Mouse (Mus musculus) erythroblast, embryonic 14.5 days (primary cell): Measurements from ENCODE around the gene Numa1.

ENCODE experiments used
- GATA1 ChIP-seq: IDR thresholded peaks from 2 replicates; pipeline ENCODE4 v1.6.1; 2012; ENCODE audit warnings: low read length, inconsistent platforms, mixed read lengths
- TAL1 ChIP-seq: IDR thresholded peaks from 3 replicates; pipeline ENCODE4 v1.6.1; 2012; ENCODE audit warnings: low read length, inconsistent platforms, mixed read lengths

DNA sequence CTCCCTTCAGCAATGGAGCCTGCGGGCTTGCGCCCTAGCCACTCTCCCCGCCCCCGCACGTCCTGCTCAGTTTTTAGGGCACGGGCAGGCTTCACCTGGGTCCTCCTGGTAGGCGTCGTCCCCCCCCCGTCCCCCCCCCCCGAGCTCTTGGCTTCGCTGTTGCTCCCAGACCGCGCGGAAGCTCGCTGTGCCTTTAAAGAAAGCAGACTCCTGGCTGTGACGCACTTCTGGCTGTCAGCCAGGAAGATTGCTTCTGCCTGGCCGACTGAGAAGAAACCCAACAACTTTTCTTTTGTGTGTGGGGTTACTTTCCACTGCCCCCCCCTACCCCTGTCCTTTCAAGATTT, 36.5 kb downstream of the Numa1 start:
- TF ChIP-seq TAL1 (no peak), GATA1 (no peak)
